Mouse (Mus musculus) kidney, postnatal 0 days (tissue): ENCODE measurements around the gene Cabp2. TPM values are rescaled to one million over a fixed set of nuclear protein-coding genes. Genes with fewer than 3 reads are reported as not detected.
"Not testable (repeated sequence)": the region's sequence is repeated elsewhere in the genome, so short reads cannot be mapped to it uniquely, and the experiment has no call there.

Source experiments
- ATAC-seq: fragments of 200-750 bp; cut with Nextera tagmentation; replicated peaks from 2 replicates; pipeline ENCODE4 v1.8.0; 2017; ENCODE audit warnings: low read depth, moderate number of reproducible peaks, moderate TSS enrichment, moderate library complexity; ENCODE audit not compliant: low FRiP score
- DNase-seq: peaks from one replicate; pipeline ENCODE4 v3.0.0-alpha.2; 2016; ENCODE audit warnings: low spot score
- H3K27ac ChIP-seq: fragments of 300-500 bp; sonication (generic); 2 replicates; pipeline ENCODE4 v1.5.1; 2014; ENCODE audit warnings: mild to moderate bottlenecking
- H3K27me3 ChIP-seq: fragments of 300-500 bp; sonication (generic); 2 replicates; pipeline ENCODE4 v1.6.1; 2014; ENCODE audit warnings: low read length, mixed read lengths; ENCODE audit not compliant: insufficient read depth
- H3K36me3 ChIP-seq: fragments of 300-500 bp; sonication (generic); 2 replicates; pipeline ENCODE4 v1.6.1; 2014; ENCODE audit warnings: low read length, mixed read lengths; ENCODE audit not compliant: insufficient read depth
- H3K4me1 ChIP-seq: fragments of 300-500 bp; sonication (generic); replicated peaks from 2 replicates; pipeline ENCODE4 v1.6.1; 2014; ENCODE audit warnings: antibody characterized with exemption, low read length, mixed read lengths; ENCODE audit not compliant: insufficient read depth
- H3K4me2 ChIP-seq: fragments of 300-500 bp; sonication (generic); 2 replicates; pipeline ENCODE4 v1.6.1; 2014; ENCODE audit warnings: mild to moderate bottlenecking, low read length, moderate library complexity, mixed read lengths
- H3K4me3 ChIP-seq: fragments of 300-500 bp; sonication (generic); replicated peaks from 2 replicates; pipeline ENCODE4 v1.5.1; 2014; ENCODE audit warnings: low read depth, low read length
- H3K9ac ChIP-seq: fragments of 300-500 bp; sonication (generic); 2 replicates; pipeline ENCODE4 v1.6.1; 2014; ENCODE audit warnings: low read depth, low read length
- H3K9me3 ChIP-seq: fragments of 300-500 bp; sonication (generic); replicated peaks from 2 replicates; pipeline ENCODE4 v1.6.1; 2016; ENCODE audit warnings: low read length, inconsistent platforms, mixed read lengths
- CTCF ChIP-seq: IDR thresholded peaks from 2 replicates; pipeline ENCODE4 v1.5.1; 2016; ENCODE audit warnings: antibody characterized with exemption, low read depth, mild to moderate bottlenecking, moderate library complexity
- WGBS: fragments of 180-500 bp; shearing (Covaris S2); extraction: QIAGEN DNeasy Blood & Tissue Kit; methylation state at CpG from one replicate; pipeline ENCODE4 v1.1.7; 2014; 5-methylcytosine and 5-hydroxymethylcytosine counted together
- polyA plus RNA-seq: library from polyadenylated mRNA; unstranded; fragments of >200 nt; fragmentation: Nextera tagmentation; extraction: Ambion mirVana; gene quantifications from 2 replicates; pipeline ENCODE4 v1.2.1, GENCODE M21; 2015

Cabp2 gene
- polyA plus RNA-seq, 1 experiment from 2014 or later: 2.4 TPM

- Histone ChIP-seq H3K9me3 (no peaks in the 10 kb centered on the region), H3K27ac (no peak overlapping the region), H3K4me1 (no peaks in the 10 kb centered on the region), H3K4me3 (no peak overlapping the region), H3K36me3 (no peaks in the 10 kb centered on the region), H3K27me3 (no peaks in the 10 kb centered on the region), H3K4me2 (no peak overlapping the region), H3K9ac (no peak overlapping the region)
- no peak for DNase-seq
- WGBS: 78% methylated on average over 8 of the region's 8 CpGs
- TF ChIP-seq CTCF: no peak
- no peak for ATAC-seq
These were observed 34.5 kb upstream of the Cabp2 start for GRCm38 (mm10) chr19:4046866-4047254.

DNA sequence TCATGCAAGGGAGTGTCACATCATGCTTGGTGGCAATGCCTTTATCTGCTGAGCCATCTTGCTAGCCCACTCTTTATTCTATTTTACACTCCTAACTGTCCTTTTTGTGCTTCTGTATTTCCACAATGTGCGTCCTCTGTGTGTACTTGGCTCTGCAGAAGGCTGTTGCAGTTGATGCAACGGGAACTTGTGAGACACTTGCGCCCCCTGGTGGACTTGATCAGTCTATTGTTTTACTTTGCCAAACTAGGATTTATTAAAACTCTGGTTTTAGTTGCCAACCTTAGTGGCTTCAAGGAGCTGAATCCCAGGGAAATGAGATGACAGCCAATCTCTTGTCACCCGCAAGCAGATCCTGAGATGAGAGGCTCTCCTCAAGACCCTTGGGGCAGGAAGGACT, 33.5 kb upstream of the Cabp2 start:
- Histone ChIP-seq H3K4me1 (no peaks in the 10 kb centered on the region), H3K27me3 (no peaks in the 10 kb centered on the region), H3K9ac (no peak overlapping the region), H3K4me3 (no peak overlapping the region), H3K27ac (no peak overlapping the region), H3K4me2 (no peak overlapping the region), H3K36me3 (no peaks in the 10 kb centered on the region), H3K9me3 (no peaks in the 10 kb centered on the region)
- ATAC-seq (no peak), DNase-seq (peak; percentile 91)
- peak; percentile 87 for TF ChIP-seq CTCF
- 18% methylated on average over 4 of the region's 4 CpGs for WGBS

- not testable (repeated sequence) for H3K4me2 ChIP-seq, H3K4me3 ChIP-seq, H3K4me1 ChIP-seq, H3K27ac ChIP-seq, H3K36me3 ChIP-seq, ATAC-seq, H3K27me3 ChIP-seq, DNase-seq, H3K9me3 ChIP-seq, H3K9ac ChIP-seq
- peak; percentile 44 for TF ChIP-seq CTCF
- WGBS: 74% methylated on average over 5 of the region's 5 CpGs
These were observed 32.3 kb upstream of the Cabp2 start for GRCm38 (mm10) chr19:4049069-4049468.

DNA sequence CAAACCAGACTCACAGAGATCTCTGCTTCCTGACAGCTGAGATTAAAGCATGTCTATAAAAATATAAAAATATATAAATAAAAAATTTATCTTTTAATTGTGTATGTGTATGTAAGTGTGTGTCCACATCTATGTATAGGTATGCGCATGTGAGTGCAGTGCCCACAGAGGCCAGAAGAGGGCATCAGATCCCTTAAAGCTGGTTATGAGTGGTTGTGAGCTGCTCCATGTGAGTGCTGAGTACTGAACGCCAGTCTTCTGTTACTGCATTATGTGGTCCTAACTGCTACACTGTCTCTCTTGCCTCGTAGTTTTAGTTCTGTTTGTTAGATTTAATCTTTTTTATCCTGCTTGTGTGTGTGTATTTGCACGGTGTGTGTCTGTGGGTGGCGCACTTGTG, 30.4 kb upstream of the Cabp2 start:
- no peak overlapping the region for H3K4me2 ChIP-seq
- H3K4me3 ChIP-seq: no peak overlapping the region
- no peaks in the 10 kb centered on the region for H3K9me3 ChIP-seq
- H3K27me3 ChIP-seq: no peaks in the 10 kb centered on the region
- H3K27ac ChIP-seq: no peak overlapping the region
- no peak for TF ChIP-seq CTCF
- no peaks in the 10 kb centered on the region for H3K36me3 ChIP-seq
- H3K9ac ChIP-seq: no peak overlapping the region
- peaks cover 3% of the 10 kb centered on the region; the same call in 1 of the 2 replicates for H3K4me1 ChIP-seq
- ATAC-seq (no peak), DNase-seq (no peak)
- WGBS: 92% methylated on average over 5 of the region's 5 CpGs

DNA sequence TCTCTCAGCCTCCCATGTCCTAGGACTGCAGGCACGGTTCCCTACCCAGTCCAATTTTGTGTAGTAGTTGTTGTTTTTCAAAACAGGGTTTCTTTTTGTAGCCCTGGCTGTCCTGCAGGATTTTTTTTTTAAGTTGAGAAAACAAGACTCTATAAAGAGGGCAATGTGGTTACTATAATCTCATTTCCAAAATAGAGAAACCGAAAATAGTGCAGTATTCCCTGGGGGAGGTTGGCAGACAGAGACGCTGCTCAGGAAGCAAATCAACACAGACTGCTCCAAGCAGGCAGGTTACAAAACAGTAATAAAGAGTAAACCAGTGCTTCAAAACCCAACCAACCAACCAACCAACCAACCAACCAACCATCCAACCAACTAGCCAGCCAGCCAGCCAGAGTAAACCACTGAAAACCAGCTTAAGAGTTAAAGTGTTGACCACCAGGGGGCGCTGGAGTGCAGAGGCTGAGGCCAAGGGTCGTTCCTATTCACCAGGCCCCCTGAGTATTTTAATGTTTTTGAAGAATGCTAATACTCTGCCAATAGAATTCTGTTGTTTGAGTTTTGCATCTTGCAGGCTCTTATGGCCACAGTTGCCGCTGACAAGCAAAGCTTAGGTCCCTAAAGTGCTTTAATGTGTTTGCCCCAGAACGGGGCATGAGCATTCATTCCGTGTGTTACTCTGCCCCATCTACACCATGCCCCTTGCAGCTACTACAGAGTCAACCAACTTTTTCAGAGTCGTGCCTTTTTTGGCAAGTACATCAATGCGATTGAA, 29.4 kb upstream of the Cabp2 start:
- peaks cover 4% of the 10 kb centered on the region; the same call in 1 of the 2 replicates for H3K4me1 ChIP-seq
- WGBS: 48% methylated on average over 10 of the region's 10 CpGs
- no peak overlapping the region for H3K27ac ChIP-seq
- ATAC-seq: no peak
- H3K36me3 ChIP-seq: no peaks in the 10 kb centered on the region
- H3K4me3 ChIP-seq: no peak overlapping the region
- TF ChIP-seq CTCF: peak; percentile 94
- peak; percentile 69 for DNase-seq
- H3K9me3 ChIP-seq: no peaks in the 10 kb centered on the region
- no peaks in the 10 kb centered on the region for H3K27me3 ChIP-seq
- H3K4me2 ChIP-seq: no peak overlapping the region
- no peak overlapping the region for H3K9ac ChIP-seq

- Histone ChIP-seq H3K9ac (no peak overlapping the region), H3K9me3 (no peaks in the 10 kb centered on the region), H3K36me3 (no peaks in the 10 kb centered on the region), H3K27me3 (no peaks in the 10 kb centered on the region), H3K27ac (no peak overlapping the region), H3K4me3 (no peak overlapping the region), H3K4me1 (peaks cover 4% of the 10 kb centered on the region; the same call in 1 of the 2 replicates), H3K4me2 (no peak overlapping the region)
- TF ChIP-seq CTCF: no peak
- no peak for DNase-seq
- ATAC-seq: no peak
- WGBS: 70% methylated on average over 5 of the region's 5 CpGs
These were observed 28.8 kb upstream of the Cabp2 start for GRCm38 (mm10) chr19:4052516-4053030.
